Mouse (Mus musculus): Measurements from ENCODE around the gene Apoc3.

GRCm38 (mm10) chr9:46269125-46269524, 33.7 kb upstream of the Apoc3 start:
- TF ChIP-seq CTCF (IDR thresholded peaks at IDR 0.05; ENCODE audit: insufficient read depth, low read depth, low read length) (no peak), POLR2A (IDR thresholded peaks at IDR 0.05; ENCODE audit: insufficient read depth, low read depth, low read length) (no peak)
